Mouse (Mus musculus): ENCODE measurements around the gene Marveld3. TPM values are rescaled to one million over a fixed set of nuclear protein-coding genes. Genes with fewer than 3 reads are reported as not detected.

The Marveld3 gene
- polyA plus RNA-seq, 1 experiment from 2014 or later = 0.81 TPM

GRCm38 (mm10) chr8:109917277-109917676, 44.7 kb downstream of the Marveld3 start:
- Histone ChIP-seq H3K4me3 (no peak overlapping the region), H3K27me3 (ENCODE audit: insufficient read depth, poor library complexity, severe bottlenecking) (no peaks in the 10 kb centered on the region), H3K4me1 (replicated peaks) (no peaks in the 10 kb centered on the region), H3K27ac (no peak overlapping the region), H3K9me3 (no peaks in the 10 kb centered on the region), H3K36me3 (peaks cover 84% of the 10 kb centered on the region)
- 65% methylated on average over 4 of the region's 4 CpGs for WGBS
- DNase-seq (ENCODE audit: low spot score) = peak; percentile 25

- WGBS = 96% methylated on average over 4 of the region's 4 CpGs
- H3K4me3 ChIP-seq = no peak overlapping the region
- H3K36me3 ChIP-seq = peaks cover 70% of the 10 kb centered on the region
- no peaks in the 10 kb centered on the region for H3K27me3 ChIP-seq (ENCODE audit: insufficient read depth, poor library complexity, severe bottlenecking)
- H3K9me3 ChIP-seq = no peaks in the 10 kb centered on the region
- H3K4me1 ChIP-seq (replicated peaks) = no peaks in the 10 kb centered on the region
- no peak for DNase-seq (ENCODE audit: low spot score)
- H3K27ac ChIP-seq = no peak overlapping the region
Observed at GRCm38 (mm10) chr8:109907376-109907775, 54.6 kb downstream of the Marveld3 start.

DNA sequence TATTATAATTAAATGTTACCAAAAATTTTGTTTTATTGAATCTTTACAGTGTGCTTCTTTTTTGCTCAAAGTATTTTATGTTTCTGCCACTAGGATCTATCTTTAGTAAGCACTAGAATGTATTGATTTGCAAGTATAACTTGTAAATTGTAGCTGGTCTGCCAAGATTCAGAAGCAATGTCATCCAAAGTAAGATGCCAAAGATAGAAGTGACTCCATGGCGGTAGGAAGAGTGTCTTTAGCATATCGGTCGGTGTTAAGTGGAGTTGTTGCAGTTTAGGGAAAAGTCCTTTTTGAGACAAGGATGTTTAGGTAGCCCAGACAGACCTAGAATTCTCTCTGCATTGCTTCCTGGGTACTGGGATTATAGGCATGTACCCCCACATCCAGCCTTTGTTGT, 55.1 kb downstream of the Marveld3 start:
- WGBS = 94% methylated on average over 3 of the region's 3 CpGs
- DNase-seq (ENCODE audit: low spot score) = no peak
- Histone ChIP-seq H3K4me3 (no peak overlapping the region), H3K36me3 (peaks cover 66% of the 10 kb centered on the region), H3K27ac (no peak overlapping the region), H3K9me3 (no peaks in the 10 kb centered on the region), H3K4me1 (replicated peaks) (no peaks in the 10 kb centered on the region), H3K27me3 (ENCODE audit: insufficient read depth, poor library complexity, severe bottlenecking) (no peaks in the 10 kb centered on the region)

GRCm38 (mm10) chr8:109904928-109905668, 56.9 kb downstream of the Marveld3 start:
- 89% methylated on average over 1 of the region's 1 CpGs for WGBS
- H3K27ac ChIP-seq = no peak overlapping the region
- DNase-seq (ENCODE audit: low spot score) = no peak
- H3K36me3 ChIP-seq = peaks cover 55% of the 10 kb centered on the region
- no peaks in the 10 kb centered on the region for H3K9me3 ChIP-seq
- H3K4me3 ChIP-seq = no peak overlapping the region
- no peaks in the 10 kb centered on the region for H3K4me1 ChIP-seq (replicated peaks)
- no peaks in the 10 kb centered on the region for H3K27me3 ChIP-seq (ENCODE audit: insufficient read depth, poor library complexity, severe bottlenecking)

DNA sequence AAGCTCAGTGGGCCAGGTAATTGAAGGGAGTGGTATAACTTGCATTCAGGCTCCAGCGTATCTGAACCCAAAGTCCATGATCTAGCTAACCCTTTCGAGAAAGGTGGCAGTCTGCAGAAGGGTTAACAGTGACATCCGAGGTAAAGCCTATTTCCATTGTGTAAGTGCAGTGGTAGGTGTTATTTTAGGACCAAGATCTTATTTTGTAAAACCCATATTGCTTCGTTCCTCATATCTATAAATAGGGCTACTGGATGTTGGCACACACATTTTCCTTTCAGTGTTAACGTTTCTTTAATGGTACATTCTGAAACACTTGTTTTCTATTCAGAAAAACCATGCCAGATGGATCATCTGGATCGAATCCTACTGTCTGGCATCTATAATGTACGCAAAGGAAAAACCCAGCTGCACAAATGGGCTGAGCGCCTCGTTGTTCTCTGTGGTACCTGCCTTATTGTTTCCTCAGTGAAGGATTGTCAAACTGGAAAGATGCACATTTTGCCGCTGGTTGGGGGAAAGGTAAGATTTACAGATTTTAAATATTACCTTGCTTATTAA, 58.0 kb downstream of the Marveld3 start:
- H3K27me3 ChIP-seq (ENCODE audit: insufficient read depth, poor library complexity, severe bottlenecking) = no peaks in the 10 kb centered on the region
- peaks cover 47% of the 10 kb centered on the region for H3K36me3 ChIP-seq
- DNase-seq (ENCODE audit: low spot score) = no peak
- no peak overlapping the region for H3K27ac ChIP-seq
- no peaks in the 10 kb centered on the region for H3K9me3 ChIP-seq
- WGBS = 91% methylated on average over 10 of the region's 10 CpGs
- no peaks in the 10 kb centered on the region for H3K4me1 ChIP-seq (replicated peaks)
- no peak overlapping the region for H3K4me3 ChIP-seq

DNA sequence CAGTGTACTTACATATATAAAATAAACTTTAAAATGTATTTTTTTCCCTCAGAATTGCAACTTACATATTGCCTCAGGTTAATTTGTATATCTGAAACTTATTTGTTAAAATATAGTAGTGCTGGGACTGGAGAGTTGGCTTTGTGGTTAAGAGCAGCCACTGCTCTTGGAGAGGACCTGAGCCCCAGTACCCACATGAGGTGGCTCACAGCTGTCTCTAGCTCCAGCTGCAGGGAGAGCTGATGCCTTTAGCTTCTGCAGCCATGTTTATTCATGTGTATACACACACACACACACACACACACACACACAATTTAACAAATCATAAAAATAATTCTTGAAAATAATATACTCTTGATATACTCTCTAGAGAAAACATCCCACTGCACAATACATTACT, 59.6 kb downstream of the Marveld3 start:
- DNase-seq (ENCODE audit: low spot score) = no peak

More for the DNA sequence above, 59.6 kb downstream of the Marveld3 start:
- Histone ChIP-seq H3K27ac (no peak overlapping the region), H3K27me3 (ENCODE audit: insufficient read depth, poor library complexity, severe bottlenecking) (no peaks in the 10 kb centered on the region), H3K4me1 (replicated peaks) (no peaks in the 10 kb centered on the region), H3K36me3 (peaks cover 31% of the 10 kb centered on the region), H3K4me3 (no peak overlapping the region), H3K9me3 (no peaks in the 10 kb centered on the region)

Other genes with a start within 250 kb of the Marveld3 start
- gene Atxn1l, start 224.5 kb downstream of the Marveld3 start, polyA plus RNA-seq (2016; fragmentation: Nextera tagmentation; extraction: Ambion mirVana) = 6.2 and 7.4 TPM in 2 replicates
- gene Ap1g1, start 183.6 kb downstream of the Marveld3 start, polyA plus RNA-seq (2016; fragmentation: Nextera tagmentation; extraction: Ambion mirVana) = 44.8 and 45.3 TPM in 2 replicates
- 2.0 and 2.7 TPM in 2 replicates for gene Phlpp2, start 93.7 kb downstream of the Marveld3 start, polyA plus RNA-seq (2016; fragmentation: Nextera tagmentation; extraction: Ambion mirVana)
- not detected in 2 replicates for gene Tat, start 28.2 kb upstream of the Marveld3 start, polyA plus RNA-seq (2016; fragmentation: Nextera tagmentation; extraction: Ambion mirVana)
- not detected in 2 replicates for gene Chst4, start 77.5 kb upstream of the Marveld3 start, polyA plus RNA-seq (2016; fragmentation: Nextera tagmentation; extraction: Ambion mirVana)
- gene Zfp612, start 117.5 kb upstream of the Marveld3 start, polyA plus RNA-seq (2016; fragmentation: Nextera tagmentation; extraction: Ambion mirVana) = 8.6 and 9.4 TPM in 2 replicates
- not detected in 2 replicates for gene Gm21964, start 139.0 kb upstream of the Marveld3 start, polyA plus RNA-seq (2016; fragmentation: Nextera tagmentation; extraction: Ambion mirVana)
- not detected in 2 replicates for gene Gm17720, start 140.6 kb upstream of the Marveld3 start, polyA plus RNA-seq (2016; fragmentation: Nextera tagmentation; extraction: Ambion mirVana)
- gene Calb2, start 206.0 kb upstream of the Marveld3 start, polyA plus RNA-seq (2016; fragmentation: Nextera tagmentation; extraction: Ambion mirVana) = 7.2 and 28.1 TPM in 2 replicates